Mouse (Mus musculus) CH12.LX (cell line): Measurements from ENCODE around the gene Atp8b4.

Experiments used
- CTCF ChIP-seq, 2 experiments: IDR thresholded peaks in 1 of 2; conservative IDR thresholded peaks in 1 of 2; 2 replicates each; pipeline ENCODE4 v1.5.1; 2011 to 2012; ENCODE audit warnings: low read depth in 2 of 2, low read length in 2 of 2, improper control_type of control experiment in 1 of 2, inconsistent platforms in 1 of 2, mild to moderate bottlenecking in 1 of 2, moderate library complexity in 1 of 2
- E2F4 ChIP-seq: IDR thresholded peaks from 2 replicates; pipeline ENCODE4 v1.6.1; 2011; ENCODE audit warnings: low read depth, low read length, improper control_type of control experiment; ENCODE audit not compliant: insufficient replicate concordance
- EP300 ChIP-seq: IDR thresholded peaks from 2 replicates; pipeline ENCODE4 v1.6.1; 2011; ENCODE audit warnings: low read length, improper control_type of control experiment
- GABPA ChIP-seq: IDR thresholded peaks from 2 replicates; pipeline ENCODE4 v1.6.1; 2012; ENCODE audit warnings: low read depth, low read length, improper control_type of control experiment, inconsistent platforms; ENCODE audit not compliant: insufficient replicate concordance
- MAX ChIP-seq: IDR thresholded peaks from 2 replicates; pipeline ENCODE4 v1.6.1; 2011; ENCODE audit warnings: low read length, improper control_type of control experiment
- MAZ ChIP-seq: IDR thresholded peaks from 2 replicates; pipeline ENCODE4 v1.6.1; 2012; ENCODE audit warnings: low read depth, mild to moderate bottlenecking, inconsistent platforms, low read length, improper control_type of control experiment, moderate library complexity
- POLR2A ChIP-seq: IDR thresholded peaks from 2 replicates; pipeline ENCODE4 v1.6.1; 2011; ENCODE audit warnings: low read depth, mild to moderate bottlenecking, improper control_type of control experiment, low read length
- POLR2AphosphoS2 ChIP-seq: IDR thresholded peaks from 2 replicates; pipeline ENCODE4 v1.6.1; 2011; ENCODE audit warnings: low read depth, low read length, improper control_type of control experiment
- RCOR1 ChIP-seq: conservative IDR thresholded peaks from 2 replicates; pipeline ENCODE4 v1.6.1; 2012; ENCODE audit warnings: low read depth, mild to moderate bottlenecking, inconsistent platforms, low read length, improper control_type of control experiment
- SIN3A ChIP-seq: IDR thresholded peaks from 2 replicates; pipeline ENCODE4 v1.6.1; 2012; ENCODE audit warnings: low read length, improper control_type of control experiment, inconsistent platforms
- UBTF ChIP-seq: IDR thresholded peaks from 2 replicates; pipeline ENCODE4 v1.6.1; 2012; ENCODE audit warnings: low read depth, mild to moderate bottlenecking, inconsistent platforms, low read length, improper control_type of control experiment, moderate library complexity
- ZMIZ1 ChIP-seq: IDR thresholded peaks from 2 replicates; pipeline ENCODE4 v1.6.1; 2012; ENCODE audit warnings: low read depth, mild to moderate bottlenecking, inconsistent platforms, low read length, improper control_type of control experiment

DNA sequence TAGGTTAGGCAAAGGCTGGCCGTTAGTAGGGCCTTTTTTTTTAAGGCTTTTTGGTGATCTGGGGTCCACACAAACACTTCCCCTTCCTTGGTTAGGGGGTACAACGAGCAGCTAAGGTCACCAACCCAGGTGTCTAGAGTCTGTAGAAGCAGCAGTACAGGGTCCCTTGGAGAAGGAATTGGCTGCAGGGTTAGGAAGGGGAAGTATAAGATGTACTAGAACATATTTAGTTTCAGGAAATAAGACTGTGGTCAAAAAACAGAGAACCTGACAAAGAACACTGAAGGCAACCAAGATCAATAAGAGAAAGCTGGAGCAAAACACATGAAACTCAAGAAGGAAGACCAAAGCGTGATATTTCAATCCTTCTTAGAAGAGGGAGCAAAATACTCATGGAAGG is 30.1 kb upstream of the Atp8b4 start:
- TF ChIP-seq POLR2AphosphoS2, result no peak
- no peak for TF ChIP-seq RCOR1
- no peak for TF ChIP-seq POLR2A
- no peak for TF ChIP-seq GABPA
- no peak for TF ChIP-seq CTCF (conservative IDR thresholded peaks at IDR 0.05 in 1 of 2, IDR thresholded peaks at IDR 0.05 in 1 of 2; ENCODE audit: low read depth in 2 of 2, low read length in 2 of 2)
- no peak for TF ChIP-seq MAZ
- TF ChIP-seq UBTF, result no peak
- no peak for TF ChIP-seq EP300
- no peak for TF ChIP-seq SIN3A
- TF ChIP-seq MAX, result no peak
- TF ChIP-seq E2F4, result no peak
- TF ChIP-seq ZMIZ1, result no peak
